Mouse (Mus musculus) embryo, embryonic 9.5 days (tissue): ENCODE measurements around the gene Fancd2.

Experiments used
- DNase-seq: peaks from one replicate; pipeline ENCODE4 v3.0.0-alpha.2; 2017; ENCODE audit errors: extremely low spot score

Gene Fancd2

GRCm38 (mm10) chr6:113530932-113531839, at the start of gene Fancd2, which contains the start of gene Emc3:
Gene Fancd2 (plus strand): TSS chr6:113531682.
Gene Emc3 (minus strand): TSS chr6:113531652.
- DNase-seq, result peak; percentile 97

DNA sequence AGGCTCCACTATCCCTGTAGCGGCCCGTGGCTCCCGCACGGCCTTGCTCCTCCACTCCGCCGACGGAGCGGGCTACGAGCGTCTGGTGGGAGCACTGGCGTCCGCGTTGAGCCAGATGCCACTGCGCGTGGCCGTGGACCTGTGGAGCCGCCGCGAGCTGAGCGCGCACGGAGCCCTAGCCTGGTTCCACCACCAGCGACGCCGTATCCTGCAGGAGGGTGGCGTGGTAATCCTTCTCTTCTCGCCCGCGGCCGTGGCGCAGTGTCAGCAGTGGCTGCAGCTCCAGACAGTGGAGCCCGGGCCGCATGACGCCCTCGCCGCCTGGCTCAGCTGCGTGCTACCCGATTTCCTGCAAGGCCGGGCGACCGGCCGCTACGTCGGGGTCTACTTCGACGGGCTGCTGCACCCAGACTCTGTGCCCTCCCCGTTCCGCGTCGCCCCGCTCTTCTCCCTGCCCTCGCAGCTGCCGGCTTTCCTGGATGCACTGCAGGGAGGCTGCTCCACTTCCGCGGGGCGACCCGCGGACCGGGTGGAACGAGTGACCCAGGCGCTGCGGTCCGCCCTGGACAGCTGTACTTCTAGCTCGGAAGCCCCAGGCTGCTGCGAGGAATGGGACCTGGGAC, 48.9 kb upstream of the Fancd2 start:
- DNase-seq, result peak; percentile 25

DNA sequence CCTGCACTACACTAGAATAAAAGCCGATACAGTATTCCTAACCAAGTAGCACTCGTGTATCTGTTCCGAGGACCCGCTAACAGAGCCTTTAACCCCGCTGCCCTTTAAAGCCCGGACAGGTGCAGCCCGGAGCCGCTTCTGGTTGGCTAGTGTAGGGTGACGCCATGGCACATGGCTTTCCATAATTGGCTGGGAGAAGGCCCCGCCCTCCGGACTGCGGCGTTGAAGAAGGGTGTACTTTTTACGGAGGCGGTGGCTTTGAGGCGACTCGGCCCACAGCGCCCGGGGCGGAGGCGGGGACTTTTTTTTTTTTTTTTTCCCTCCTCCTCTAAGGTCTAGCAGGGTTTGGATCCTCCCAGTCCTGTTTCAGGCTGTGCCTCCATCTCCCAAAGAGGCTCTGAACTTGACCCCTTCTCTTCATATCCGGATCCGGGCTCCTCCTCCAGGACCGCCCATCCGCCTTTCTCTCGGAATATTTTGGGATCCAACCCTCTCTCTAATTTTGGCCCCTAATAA, 48.3 kb upstream of the Fancd2 start, which contains the start of gene Creld1:
Gene Creld1 (plus strand): TSS at position 198 of the 516 bp plus-strand sequence.
- DNase-seq, result peak; percentile 90

DNA sequence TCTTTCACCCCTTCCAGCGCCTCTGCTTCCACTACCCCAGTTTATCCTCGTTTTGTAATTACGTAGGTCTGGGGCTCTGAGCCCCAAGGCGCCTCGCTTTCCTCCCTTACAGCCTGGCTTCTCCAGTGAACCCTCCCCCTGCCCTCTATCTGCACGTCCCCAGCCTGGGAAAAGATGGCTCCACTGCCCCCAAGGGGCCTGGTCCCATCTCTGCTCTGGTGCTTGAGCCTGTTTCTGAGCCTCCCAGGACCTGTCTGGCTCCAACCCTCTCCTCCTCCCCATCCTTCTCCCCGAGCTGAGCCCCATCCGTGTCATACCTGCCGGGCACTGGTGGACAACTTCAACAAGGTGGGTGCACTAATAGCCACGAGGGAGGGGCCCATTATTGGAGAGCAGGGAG, 47.8 kb upstream of the Fancd2 start:
- DNase-seq, result peak; percentile 35

- DNase-seq, result peak; percentile 23
Observed at GRCm38 (mm10) chr6:113487125-113487576, 44.3 kb upstream of the Fancd2 start.

DNA sequence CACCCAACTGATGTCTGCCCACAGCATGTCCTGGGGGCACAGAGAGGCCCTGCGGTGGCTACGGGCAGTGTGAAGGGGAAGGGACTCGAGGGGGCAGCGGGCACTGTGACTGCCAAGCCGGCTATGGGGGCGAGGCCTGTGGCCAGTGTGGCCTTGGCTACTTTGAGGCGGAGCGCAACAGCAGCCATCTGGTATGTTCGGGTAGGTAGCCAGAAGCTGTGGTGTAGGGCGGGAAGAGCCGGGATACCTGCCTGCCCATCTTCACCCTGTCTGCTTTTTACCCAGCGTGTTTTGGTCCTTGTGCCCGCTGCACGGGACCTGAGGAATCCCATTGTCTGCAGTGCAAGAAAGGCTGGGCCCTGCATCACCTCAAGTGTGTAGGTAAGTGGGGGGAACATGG, 42.1 kb upstream of the Fancd2 start:
- DNase-seq, result no peak

DNA sequence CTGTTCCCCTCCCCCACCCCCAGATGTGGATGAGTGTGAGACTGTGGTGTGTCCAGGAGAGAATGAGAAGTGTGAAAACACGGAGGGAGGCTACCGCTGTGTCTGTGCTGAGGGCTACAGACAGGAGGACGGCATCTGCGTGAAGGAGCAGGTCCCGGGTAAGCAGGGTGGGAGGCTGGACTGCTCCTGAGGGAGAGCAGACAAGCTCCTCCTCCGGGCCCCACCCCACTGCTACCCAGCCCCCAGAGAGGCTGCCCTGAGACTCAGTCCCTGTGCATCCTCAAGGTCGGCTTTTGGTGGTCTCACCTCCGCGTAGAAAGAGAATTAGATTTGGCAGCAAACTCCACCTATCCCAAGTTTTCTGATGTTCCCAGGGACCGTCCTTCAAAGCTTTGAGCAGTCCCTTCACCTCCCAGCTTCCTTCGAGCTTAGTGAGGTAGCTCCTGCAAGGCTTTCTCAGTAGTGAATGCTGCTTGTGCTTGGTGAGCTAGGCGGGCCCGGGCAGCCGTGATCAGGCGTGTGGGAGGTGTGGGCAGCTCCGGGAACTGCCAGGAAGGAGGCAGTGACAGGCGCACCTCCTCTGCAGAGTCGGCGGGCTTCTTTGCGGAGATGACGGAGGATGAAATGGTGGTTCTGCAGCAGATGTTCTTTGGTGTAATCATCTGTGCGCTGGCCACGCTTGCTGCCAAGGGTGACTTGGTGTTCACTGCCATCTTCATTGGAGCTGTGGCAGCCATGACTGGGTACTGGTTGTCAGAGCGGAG, 39.2 kb upstream of the Fancd2 start:
- no peak for DNase-seq

- DNase-seq, result peak; percentile 80
Observed at GRCm38 (mm10) chr6:113494258-113494788, 37.2 kb upstream of the Fancd2 start.

DNA sequence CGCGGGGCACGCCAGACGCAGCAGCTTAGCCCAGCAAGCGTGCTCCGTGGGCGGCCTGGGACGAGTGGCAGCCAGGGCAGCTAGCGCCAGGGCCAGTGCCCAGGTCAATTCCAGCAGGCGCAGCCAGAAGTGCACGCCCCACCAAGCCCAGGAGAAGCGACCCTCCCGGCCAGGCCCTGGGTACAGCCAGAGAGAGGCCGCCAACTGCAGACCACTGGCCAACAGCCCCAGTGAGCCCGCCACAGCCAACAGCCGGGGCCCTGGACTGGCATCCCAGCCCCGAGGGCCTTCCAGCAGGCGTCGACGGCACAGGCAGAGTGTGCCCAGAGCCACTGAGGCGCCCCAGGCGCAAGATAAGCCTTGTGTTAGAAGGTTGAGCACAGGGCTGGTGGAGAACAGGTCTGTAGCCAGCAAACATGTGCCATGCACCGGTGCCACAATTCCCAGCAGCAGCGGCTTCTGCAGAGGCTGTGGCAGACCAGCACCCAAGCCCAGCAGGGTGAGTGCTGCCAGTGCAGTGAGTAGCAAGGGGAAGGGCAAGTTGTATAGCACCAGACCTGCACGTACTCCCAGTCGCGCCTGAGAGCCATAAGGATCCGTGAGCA, 36.3 kb upstream of the Fancd2 start:
- no peak for DNase-seq

DNA sequence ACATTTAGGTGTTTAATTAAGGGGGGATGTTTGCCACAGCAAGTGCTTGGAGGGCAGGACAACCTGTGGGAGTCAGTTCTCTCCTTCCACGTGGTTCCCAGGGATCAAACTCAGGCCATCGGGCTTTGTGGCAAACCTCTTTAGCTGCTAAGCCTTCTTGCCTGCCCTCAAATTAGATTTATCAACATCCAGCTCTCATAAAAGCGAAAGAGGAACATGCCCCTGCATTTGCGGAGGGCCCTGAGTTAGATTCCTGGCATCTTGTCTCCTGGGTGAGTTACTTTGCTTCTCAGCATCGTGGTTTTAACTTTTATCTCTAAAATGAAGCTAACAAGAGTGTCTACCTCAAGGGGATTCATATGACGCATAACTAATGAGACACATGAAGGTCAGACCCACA, 32.1 kb upstream of the Fancd2 start:
- DNase-seq, result no peak

GRCm38 (mm10) chr6:113501388-113502084, 29.9 kb upstream of the Fancd2 start, which contains the start of gene Prrt3:
Gene Prrt3 (minus strand): TSS chr6:113501931.
- DNase-seq, result peak; percentile 43

DNA sequence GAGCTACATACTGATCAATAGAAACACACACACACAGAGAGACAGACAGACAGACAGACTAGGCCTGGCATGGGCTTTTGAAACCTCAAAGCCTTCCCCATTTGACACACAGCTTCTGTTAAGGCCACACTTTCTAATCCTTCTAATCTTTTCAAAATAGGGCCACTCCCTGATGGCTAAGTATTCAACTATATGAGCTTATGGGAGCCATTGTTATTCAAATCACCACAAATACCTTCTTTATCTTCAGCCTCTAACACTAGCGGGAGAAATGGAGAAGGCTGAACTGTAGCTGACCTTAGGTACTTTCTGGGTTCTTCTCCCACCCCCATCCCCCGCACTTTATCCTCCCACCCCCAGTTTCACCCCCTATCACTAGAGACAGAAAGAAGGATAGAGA, 28.7 kb upstream of the Fancd2 start:
- DNase-seq, result no peak

GRCm38 (mm10) chr6:113505689-113506088, 25.8 kb upstream of the Fancd2 start:
- no peak for DNase-seq

DNA sequence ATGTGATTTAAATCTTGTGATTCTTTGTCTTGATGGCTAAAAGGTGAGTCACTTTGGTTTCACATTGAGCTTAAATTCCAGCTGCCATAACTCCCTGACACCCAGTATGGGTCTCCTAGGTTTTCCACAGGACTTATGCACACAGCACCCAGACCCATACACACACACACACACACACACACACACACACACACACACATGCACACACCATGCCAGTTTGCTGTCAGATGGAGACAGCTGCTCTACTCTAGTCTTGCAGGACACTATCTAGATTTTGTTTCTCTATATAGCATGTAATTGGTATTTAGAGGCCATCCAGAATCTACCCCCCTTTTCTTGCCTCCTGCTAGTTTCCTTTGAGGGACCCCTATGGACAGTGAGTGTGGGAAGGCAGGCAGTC, 24.4 kb upstream of the Fancd2 start:
- DNase-seq, result no peak

DNA sequence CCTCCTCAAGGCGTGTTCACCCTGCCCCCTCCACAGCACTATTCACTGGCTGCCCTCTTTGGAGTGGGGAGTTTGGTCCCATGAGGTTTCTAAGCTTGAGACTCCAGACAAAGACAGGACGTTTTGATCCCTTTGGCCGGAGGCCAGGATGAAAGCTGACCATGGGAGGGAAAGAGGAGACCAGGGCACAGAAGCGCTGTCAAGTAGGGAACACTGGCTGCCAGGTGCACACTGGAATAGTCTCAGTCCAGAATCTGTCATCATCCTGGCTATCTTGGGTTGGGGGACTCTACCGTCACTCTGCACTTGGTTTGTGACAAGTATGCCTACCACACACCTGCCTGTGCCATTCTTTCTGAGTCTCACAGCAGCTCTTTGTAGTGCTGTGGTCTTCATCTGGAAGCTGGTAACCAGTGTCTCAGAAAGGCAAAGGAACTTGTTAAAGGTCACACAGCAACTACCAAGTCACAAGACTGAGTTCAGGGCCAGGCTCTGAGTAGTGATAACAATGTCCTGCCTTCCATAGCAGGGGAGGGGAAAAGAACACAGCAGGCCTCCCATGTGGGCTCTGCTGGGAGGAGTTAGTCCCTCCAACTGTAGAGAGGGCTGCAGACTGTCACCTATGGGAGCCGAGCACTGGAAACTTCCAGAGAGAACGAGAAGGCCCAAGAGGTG, 23.1 kb upstream of the Fancd2 start:
- no peak for DNase-seq

- no peak for DNase-seq
Observed at GRCm38 (mm10) chr6:113508947-113509280, 22.6 kb upstream of the Fancd2 start.

GRCm38 (mm10) chr6:113513944-113514343, 17.5 kb upstream of the Fancd2 start:
- no peak for DNase-seq

GRCm38 (mm10) chr6:113514600-113514999, 16.9 kb upstream of the Fancd2 start:
- DNase-seq, result no peak

- no peak for DNase-seq
Observed at GRCm38 (mm10) chr6:113517434-113518080, 13.9 kb upstream of the Fancd2 start.

DNA sequence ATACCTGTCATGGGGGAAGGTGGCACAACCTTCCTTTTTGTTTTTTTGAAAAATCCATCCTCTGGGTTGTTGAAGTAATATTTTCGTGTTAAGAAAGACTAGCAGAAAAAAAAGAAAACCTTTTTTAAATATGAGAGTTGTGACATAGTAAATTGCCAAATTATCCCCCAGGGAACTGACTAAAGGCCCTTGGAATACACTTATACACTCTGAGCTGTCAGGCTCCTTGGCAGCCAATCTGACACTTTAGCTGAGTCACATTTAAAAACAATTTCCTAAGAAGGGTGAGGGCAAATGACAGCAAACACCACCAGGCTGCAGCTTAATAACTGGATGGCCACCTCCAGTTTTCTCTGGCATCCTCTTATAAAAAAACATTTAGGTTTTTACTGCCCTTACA, 9.2 kb upstream of the Fancd2 start:
- DNase-seq, result no peak
